Mouse (Mus musculus) liver, postnatal 0 days (tissue): ENCODE results near the gene Fam102a.

Experiments used
- CTCF ChIP-seq: sonication (generic); IDR thresholded peaks from 2 replicates; pipeline ENCODE4 v1.5.1; 2016; ENCODE audit warnings: antibody characterized with exemption, low read depth
- EP300 ChIP-seq: IDR thresholded peaks from 2 replicates; pipeline ENCODE4 v1.6.1; 2016; ENCODE audit warnings: antibody characterized with exemption, low read depth, mild to moderate bottlenecking

GRCm38 (mm10) chr2:32559570-32559969, 24.4 kb downstream of the Fam102a start:
- TF ChIP-seq CTCF (no peak), EP300 (no peak)
